Mouse (Mus musculus) spleen, adult 2 months (tissue): ENCODE measurements around the gene Tspoap1.

ENCODE experiments used
- CTCF ChIP-seq: fragments of 200-500 bp; IDR thresholded peaks from 2 replicates; pipeline ENCODE4 v1.5.1; 2011; ENCODE audit warnings: mild to moderate bottlenecking, inconsistent platforms; ENCODE audit not compliant: insufficient read depth, insufficient read length, insufficient replicate concordance; ENCODE audit errors: extremely low read depth
- POLR2A ChIP-seq: fragments of 200-500 bp; IDR thresholded peaks from 2 replicates; pipeline ENCODE4 v1.6.1; 2011; ENCODE audit warnings: low read depth, low read length, inconsistent platforms

DNA sequence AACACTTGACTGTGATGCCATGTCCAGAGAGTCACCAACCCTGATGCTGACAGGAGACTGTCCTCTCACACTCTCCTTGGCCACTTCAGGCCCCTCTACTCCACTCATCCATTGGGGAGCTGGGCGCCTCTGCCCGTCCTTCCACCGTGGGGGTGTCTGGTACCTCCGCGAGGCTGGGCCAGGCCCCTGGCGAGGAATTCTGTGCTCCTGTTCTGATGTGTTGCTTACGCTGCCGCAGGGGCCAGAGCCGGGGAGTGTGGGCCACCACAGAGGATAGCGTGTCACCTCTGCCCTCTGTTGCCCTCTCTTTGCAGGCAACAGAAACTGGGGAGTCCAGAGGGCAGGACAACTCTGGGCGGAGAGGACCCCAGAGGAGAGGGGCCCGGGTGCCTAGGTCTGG is 18.6 kb downstream of the Tspoap1 start:
- TF ChIP-seq CTCF (no peak), POLR2A (no peak)
